Mouse (Mus musculus) megakaryocyte, embryonic 14.5 days (primary cell): ENCODE measurements at regions not wholly inside any gene's neighbourhood (a gene's known extent, or its start where the extent isn't known, plus 50 kb on each side); places are given as distances from the start of the nearest gene placed in this dataset.
A peak's percentile ranks its signal among the peaks of the same experiment; 100 is the strongest.

ENCODE experiments used
- H3K27me3 ChIP-seq: replicated peaks from 2 replicates; pipeline ENCODE3; 2012; ENCODE audit warnings: inconsistent platforms
- H3K36me3 ChIP-seq: replicated peaks from 2 replicates; pipeline ENCODE3; 2012; ENCODE audit warnings: low read length, inconsistent platforms, mixed read lengths
- H3K4me1 ChIP-seq: 2 replicates; pipeline ENCODE4 v1.6.1; 2012; ENCODE audit warnings: inconsistent platforms
- H3K4me3 ChIP-seq: replicated peaks from 2 replicates; pipeline ENCODE3; 2012; ENCODE audit warnings: moderate library complexity, mild to moderate bottlenecking, inconsistent platforms
- H3K9me3 ChIP-seq: 2 replicates; pipeline ENCODE4 v1.6.1; 2012; ENCODE audit warnings: inconsistent platforms
- FLI1 ChIP-seq: IDR thresholded peaks from 2 replicates; pipeline ENCODE4 v1.6.1; 2012; ENCODE audit warnings: low read length, inconsistent platforms, mixed read lengths
- GATA1 ChIP-seq: IDR thresholded peaks from 3 replicates; pipeline ENCODE4 v1.6.1; 2012; ENCODE audit warnings: mixed read lengths, low read length, inconsistent platforms, borderline replicate concordance

DNA sequence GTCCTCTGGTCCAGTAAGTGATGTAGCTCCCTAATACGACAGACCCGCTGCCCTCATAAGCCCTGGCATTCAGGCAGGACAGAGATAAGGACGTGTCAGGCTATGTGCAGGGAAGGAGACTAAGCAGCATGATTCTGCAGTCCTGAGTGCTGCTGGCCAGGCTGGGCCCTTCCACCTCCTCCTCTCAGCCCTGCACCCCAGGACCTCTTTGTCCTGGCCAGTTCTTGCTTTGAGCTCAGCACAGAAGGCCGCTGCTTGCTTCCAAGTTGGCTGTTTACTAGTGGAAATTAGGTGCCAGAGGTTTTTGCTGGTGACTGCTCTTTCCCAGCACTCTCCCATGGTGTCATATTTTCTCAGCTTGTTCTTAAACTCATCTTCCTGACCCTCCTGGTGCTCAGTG lies 249.3 kb upstream of the Tnp1 start:
- Histone ChIP-seq H3K4me3 (peak overlapping the region; percentile 70), H3K9me3 (peaks cover 21% of the 10 kb centered on the region), H3K36me3 (no peaks in the 10 kb centered on the region), H3K4me1 (no peaks in the 10 kb centered on the region), H3K27me3 (no peaks in the 10 kb centered on the region)
- TF ChIP-seq FLI1 (no peak), GATA1 (no peak)

DNA sequence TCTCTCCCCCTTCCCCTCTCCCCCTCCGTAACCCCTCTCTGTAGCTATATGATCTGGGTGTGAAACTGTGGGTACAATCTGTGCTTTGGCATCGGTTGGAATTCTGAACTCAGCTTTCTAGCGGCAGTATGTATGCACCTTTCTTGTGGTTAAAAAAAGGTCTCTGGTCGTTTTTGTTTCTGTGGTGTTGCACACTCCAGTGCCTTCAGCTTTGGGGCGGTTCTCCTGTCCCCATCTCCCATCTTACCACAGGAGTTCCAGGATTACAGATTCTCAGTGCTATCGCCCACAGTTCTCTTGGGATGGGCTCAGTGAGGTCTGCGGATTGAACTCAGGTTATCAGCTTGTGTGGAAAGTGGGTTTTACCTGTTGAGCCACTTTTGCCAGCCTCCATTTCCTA lies 248.5 kb upstream of the Tnp1 start:
- Histone ChIP-seq H3K9me3 (peaks cover 22% of the 10 kb centered on the region), H3K27me3 (no peaks in the 10 kb centered on the region), H3K4me1 (no peaks in the 10 kb centered on the region), H3K36me3 (no peaks in the 10 kb centered on the region), H3K4me3 (no peak overlapping the region)
- TF ChIP-seq GATA1 (no peak), FLI1 (no peak)

DNA sequence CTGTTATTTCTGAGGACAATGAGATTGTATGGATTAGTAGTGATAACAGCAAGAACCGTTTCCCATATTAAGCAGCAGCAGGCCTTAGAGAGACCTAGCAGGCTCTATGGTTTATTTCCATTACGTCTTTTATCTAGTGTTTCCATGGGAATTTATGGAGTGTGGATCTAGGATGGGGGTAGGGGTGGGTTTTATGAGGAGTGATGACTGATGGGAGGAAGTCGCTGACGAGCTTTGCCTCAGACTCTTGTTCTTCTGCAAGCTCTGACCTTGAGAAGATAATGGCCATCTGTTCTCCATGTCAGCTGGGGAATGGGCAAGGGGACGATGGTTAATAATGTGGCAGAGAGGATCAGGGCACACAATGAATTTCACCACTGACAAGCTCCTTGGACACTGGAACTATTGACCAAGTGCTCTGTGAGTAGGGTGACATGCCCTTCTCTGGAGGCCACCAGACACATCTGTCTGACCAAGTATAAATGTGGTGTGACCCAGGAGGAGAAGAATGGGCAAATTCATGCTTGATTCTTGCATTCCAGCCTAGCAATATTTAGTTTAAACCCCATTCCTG lies 243.9 kb upstream of the Tnp1 start:
- Histone ChIP-seq H3K4me3 (no peak overlapping the region), H3K4me1 (no peaks in the 10 kb centered on the region), H3K36me3 (no peaks in the 10 kb centered on the region), H3K27me3 (no peaks in the 10 kb centered on the region), H3K9me3 (peaks cover 13% of the 10 kb centered on the region)
- TF ChIP-seq FLI1 (no peak), GATA1 (no peak)

DNA sequence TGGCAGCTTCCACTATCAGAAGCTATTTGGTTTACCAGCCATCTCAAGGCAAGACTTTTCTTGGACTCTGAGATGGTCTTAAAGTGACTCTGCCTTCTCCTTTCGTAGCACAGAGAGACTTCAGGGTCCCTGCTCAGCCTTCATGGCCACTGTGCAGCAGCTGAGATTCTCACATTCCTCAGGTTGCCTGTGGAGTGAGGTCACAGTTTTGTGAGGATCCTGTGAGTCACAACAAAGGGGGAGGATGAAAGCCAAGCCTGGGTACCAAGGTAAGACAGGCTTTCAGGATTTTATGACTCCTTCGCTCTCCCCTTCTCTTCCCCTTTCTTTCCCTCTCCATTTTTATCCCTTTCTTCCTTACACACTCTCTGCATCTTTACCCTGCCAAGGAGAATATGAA lies 241.6 kb upstream of the Tnp1 start:
- Histone ChIP-seq H3K4me1 (no peaks in the 10 kb centered on the region), H3K27me3 (no peaks in the 10 kb centered on the region), H3K36me3 (no peaks in the 10 kb centered on the region), H3K4me3 (no peak overlapping the region), H3K9me3 (peaks cover 21% of the 10 kb centered on the region)
- TF ChIP-seq GATA1 (no peak), FLI1 (no peak)

DNA sequence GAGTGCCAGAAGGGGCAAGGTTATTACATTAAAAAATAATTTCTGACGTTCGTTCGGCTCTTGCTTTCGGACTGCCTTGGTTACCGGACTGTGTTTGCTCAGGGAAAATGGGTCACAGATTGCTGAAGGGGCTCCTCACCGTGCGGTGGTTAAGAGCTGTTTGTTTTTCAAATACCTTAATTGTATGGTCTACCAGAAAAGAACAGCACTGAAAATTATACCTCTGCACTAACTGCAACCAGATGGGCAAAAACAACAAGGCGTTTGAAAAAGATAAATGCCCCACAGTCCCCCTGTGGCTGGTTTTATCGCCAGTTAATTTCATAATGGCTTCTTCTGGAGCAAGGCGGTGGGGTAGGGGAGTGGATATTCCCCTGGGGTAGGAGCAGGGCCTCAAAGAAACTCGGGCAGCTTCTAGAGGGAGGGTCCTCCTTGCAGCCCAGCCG lies 236.2 kb upstream of the Tnp1 start:
- no peak overlapping the region for H3K4me3 ChIP-seq
- TF ChIP-seq GATA1 (no peak), FLI1 (no peak)
- H3K9me3 ChIP-seq, result peaks cover 34% of the 10 kb centered on the region
- no peaks in the 10 kb centered on the region for H3K4me1 ChIP-seq
- no peaks in the 10 kb centered on the region for H3K36me3 ChIP-seq
- H3K27me3 ChIP-seq, result no peaks in the 10 kb centered on the region

DNA sequence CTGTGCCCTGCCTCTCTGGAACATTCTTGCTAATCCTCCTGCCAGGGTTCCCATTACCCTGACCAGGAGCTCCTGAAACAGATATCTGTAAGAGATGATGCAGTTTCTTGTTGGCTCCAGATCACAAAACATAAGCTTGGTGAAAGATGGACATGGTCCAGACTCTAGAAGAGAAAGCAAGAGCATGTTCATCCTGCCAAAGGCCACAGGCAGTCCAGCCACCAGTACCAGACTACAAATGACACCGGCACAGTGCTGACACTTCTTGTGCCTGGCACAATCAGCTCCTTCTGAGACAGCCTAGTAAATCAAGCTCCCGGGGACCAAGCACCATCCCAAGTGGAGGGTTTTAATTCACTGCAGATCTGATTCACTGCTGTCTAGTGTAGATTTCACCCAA lies 228.3 kb upstream of the Tnp1 start:
- H3K36me3 ChIP-seq, result no peaks in the 10 kb centered on the region
- no peaks in the 10 kb centered on the region for H3K27me3 ChIP-seq
- no peak overlapping the region for H3K4me3 ChIP-seq
- TF ChIP-seq FLI1, result no peak
- TF ChIP-seq GATA1, result no peak
- no peaks in the 10 kb centered on the region for H3K4me1 ChIP-seq
- H3K9me3 ChIP-seq, result peaks cover 27% of the 10 kb centered on the region

DNA sequence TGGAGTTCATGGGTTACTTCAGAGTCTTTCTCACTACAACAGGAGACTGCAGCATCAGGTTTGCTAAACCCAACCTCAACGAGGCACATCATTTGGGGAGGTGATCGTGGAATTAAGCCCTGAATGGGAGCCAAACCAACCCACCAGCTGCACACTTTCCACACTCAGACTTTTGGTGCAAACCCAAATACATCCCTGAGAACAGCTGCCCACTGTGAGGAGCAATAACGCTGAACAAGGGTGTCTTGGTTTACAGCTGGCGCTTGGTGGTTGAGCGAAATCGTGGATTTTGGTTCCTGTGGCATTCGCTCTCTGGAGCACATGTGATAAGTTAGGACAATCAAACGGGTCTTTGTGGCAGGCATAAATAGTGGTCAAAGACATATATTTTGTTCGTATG lies 226.6 kb upstream of the Tnp1 start:
- Histone ChIP-seq H3K9me3 (peaks cover 22% of the 10 kb centered on the region), H3K4me1 (no peaks in the 10 kb centered on the region), H3K4me3 (no peak overlapping the region), H3K27me3 (no peaks in the 10 kb centered on the region), H3K36me3 (no peaks in the 10 kb centered on the region)
- TF ChIP-seq FLI1, result no peak
- TF ChIP-seq GATA1, result no peak

DNA sequence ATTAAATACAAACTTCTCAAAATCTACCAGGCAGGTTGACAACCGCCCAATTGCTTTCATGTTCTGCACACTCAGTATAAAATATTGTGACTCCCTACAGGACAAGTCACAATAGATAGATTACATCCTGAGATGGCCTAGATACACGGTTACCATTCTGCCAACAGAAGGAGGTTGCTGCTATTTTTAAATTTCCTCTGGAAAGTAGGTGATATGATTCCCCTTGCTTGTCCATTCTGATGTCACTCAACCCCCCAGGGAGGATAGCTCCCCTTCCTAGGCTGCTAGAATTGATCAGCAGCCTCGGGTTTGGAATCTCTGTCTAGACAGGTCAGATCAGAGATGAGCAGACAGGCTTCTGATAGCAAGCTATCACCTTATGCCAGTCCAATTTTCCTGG lies 221.2 kb upstream of the Tnp1 start:
- Histone ChIP-seq H3K27me3 (no peaks in the 10 kb centered on the region), H3K4me3 (no peak overlapping the region), H3K9me3 (peaks cover 4% of the 10 kb centered on the region; the same call in 1 of the 2 replicates), H3K36me3 (no peaks in the 10 kb centered on the region), H3K4me1 (no peaks in the 10 kb centered on the region)
- TF ChIP-seq GATA1, result no peak
- TF ChIP-seq FLI1, result no peak

DNA sequence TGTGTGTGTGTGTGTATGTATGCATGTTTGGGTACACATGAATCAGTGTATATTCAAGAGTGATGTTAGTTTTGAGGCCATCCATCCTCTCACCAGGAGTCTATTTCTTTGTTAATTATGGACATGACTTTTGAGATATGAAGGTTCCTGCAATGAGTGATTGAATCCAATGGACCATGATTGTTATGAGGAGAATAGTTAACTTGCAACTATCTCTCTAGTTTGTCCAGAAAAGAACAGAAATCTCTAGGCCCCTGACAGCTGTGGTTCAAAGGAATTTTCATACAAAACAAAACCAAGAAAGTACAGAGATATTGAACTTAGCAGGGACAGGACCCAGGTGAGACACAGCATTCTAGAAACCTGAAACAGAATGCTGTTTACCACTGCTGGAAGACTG lies 217.9 kb upstream of the Tnp1 start:
- TF ChIP-seq FLI1 (no peak), GATA1 (no peak)
- Histone ChIP-seq H3K36me3 (no peaks in the 10 kb centered on the region), H3K9me3 (no peaks in the 10 kb centered on the region), H3K4me3 (no peak overlapping the region), H3K4me1 (no peaks in the 10 kb centered on the region), H3K27me3 (no peaks in the 10 kb centered on the region)

DNA sequence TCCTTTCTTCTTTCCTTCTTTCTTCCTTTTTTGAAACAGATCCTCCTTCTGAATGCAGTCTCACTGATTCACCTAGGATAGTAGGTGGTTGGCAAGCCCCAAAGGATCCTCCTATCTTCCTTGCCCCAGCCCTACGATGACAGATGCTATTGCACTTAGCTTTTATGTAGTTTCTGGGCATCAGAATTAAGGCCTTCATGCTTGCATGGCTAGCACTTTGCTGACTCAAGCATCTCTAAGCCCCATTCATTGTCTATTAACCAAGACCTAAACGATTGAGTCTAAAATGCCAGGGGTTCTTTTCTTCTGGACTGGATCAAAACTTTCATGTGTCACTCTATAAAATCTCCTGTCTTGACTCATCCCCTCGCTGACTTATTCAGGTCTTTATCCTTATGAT lies 217.3 kb upstream of the Tnp1 start:
- Histone ChIP-seq H3K4me3 (no peak overlapping the region), H3K4me1 (no peaks in the 10 kb centered on the region), H3K9me3 (no peaks in the 10 kb centered on the region), H3K27me3 (no peaks in the 10 kb centered on the region), H3K36me3 (no peaks in the 10 kb centered on the region)
- TF ChIP-seq FLI1 (no peak), GATA1 (no peak)

DNA sequence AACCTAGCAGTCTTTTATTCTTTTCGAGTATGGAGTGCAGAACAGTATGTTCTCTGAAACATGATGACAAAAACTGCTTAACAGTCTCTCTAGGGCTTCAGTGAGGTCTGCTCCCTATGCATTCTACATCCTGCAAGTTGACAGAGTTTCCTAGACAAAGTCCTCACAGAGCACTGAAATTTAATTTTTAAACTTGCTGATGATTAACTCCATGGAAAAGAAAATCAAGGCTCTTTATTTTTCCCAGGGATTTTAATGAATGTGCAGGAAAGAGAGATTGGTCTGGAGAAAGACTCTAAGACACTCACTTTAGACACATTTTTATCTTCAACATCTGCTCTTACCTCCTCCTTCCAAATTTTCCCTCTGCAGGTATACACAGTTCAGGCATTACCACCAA lies 214.9 kb upstream of the Tnp1 start:
- TF ChIP-seq FLI1, result no peak
- no peak for TF ChIP-seq GATA1
- Histone ChIP-seq H3K36me3 (no peaks in the 10 kb centered on the region), H3K4me1 (no peaks in the 10 kb centered on the region), H3K9me3 (peaks cover 3% of the 10 kb centered on the region), H3K27me3 (no peaks in the 10 kb centered on the region), H3K4me3 (no peak overlapping the region)
